Mouse (Mus musculus) embryonic fibroblast, embryonic 13.5 days (primary cell): ENCODE data around the gene Dgcr2.

ENCODE experiments used
- CTCF ChIP-seq: IDR thresholded peaks from 2 replicates; pipeline ENCODE4 v1.5.1; 2011; ENCODE audit warnings: mild to moderate bottlenecking, control low read depth, low read length, moderate library complexity, borderline replicate concordance; ENCODE audit not compliant: insufficient read depth
- POLR2A ChIP-seq: IDR thresholded peaks from 2 replicates; pipeline ENCODE4 v1.6.1; 2011; ENCODE audit warnings: low read depth, mild to moderate bottlenecking, control low read depth, low read length, moderate library complexity

GRCm38 (mm10) chr16:17806581-17807191 is 91.7 kb downstream of the Dgcr2 start:
- TF ChIP-seq CTCF (no peak), POLR2A (no peak)
